Mouse (Mus musculus) hindlimb bud, embryonic 11.5 days (tissue): ENCODE data around the gene Vmn1r69.

Experiments used
- DNase-seq: peaks from one replicate; pipeline ENCODE4 v3.0.0-alpha.2; 2012; ENCODE audit warnings: low read depth, low spot score; ENCODE audit errors: extremely low spot score

Vmn1r69 gene

DNA sequence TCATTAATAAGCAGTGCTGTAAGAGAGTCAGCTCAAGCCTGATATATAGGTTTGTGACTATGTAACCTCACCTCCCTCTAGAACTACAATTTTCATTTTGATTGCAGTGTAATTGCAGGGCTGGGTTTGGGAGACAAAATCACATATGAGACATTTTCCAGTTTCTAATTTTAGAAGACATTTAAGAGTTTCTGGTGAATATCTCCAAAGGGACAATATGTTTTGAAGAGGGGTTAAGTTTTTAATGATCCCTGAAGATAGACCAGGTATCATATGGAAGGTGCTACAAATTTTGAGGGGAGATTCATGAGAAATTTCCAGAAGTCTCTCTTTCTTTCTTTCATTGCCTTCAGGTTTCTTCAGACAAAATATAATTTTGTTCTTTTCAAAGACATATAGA lies at the start of gene Vmn1r69:
Gene Vmn1r69, minus strand, starts transcription at position 101 of the 400 bp plus-strand sequence.
- DNase-seq, result no peak

DNA sequence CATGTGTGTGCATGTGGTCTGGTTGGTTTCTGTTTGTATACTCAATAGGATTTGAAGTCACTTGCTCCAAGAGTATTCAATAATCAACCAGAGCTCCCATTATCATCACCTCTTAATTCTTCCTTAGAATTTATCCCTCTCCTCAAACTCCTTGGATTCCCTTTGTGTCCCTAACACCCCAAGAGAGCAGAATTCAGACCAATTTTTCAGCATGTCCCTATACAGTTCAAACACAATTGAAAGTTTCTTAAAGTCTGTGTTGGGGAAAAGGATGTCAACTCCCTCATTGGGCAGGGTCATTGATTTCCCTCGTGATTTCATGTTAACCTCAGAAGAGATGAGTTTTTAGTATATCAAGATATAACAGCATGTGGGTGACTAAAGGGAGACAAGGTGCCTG lies 17.8 kb upstream of the Vmn1r69 start, which contains the start of gene Vmn1r70:
Gene Vmn1r70, plus strand, starts transcription at position 301 of the 400 bp plus-strand sequence.
- no peak for DNase-seq

DNA sequence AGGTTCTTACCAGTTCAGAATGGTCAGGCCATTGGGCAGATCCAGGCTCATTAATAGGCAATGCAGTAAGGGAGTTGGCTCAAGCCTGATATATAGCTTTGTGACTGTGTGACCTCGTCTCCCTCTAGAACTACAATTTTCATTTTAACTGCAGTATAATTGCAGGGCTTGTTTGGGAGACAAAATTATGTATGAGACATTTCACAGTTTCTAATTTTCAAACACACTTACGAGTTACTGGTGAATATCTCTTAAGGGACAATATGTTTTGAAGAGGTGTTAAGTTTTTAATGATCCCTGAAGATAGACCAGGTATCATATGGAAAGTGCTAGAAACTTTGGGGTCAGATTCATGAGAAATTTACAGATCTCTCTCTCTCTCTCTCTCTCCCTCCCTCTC lies 55.1 kb downstream of the Vmn1r69 start, which contains the start of gene Vmn1r68:
Gene Vmn1r68, minus strand, starts transcription at position 101 of the 400 bp plus-strand sequence.
- no peak for DNase-seq
